Mouse (Mus musculus) stomach, embryonic 16.5 days (tissue): Measurements from ENCODE around the gene Bptf. TPM values are rescaled to one million over a fixed set of nuclear protein-coding genes. Genes with fewer than 3 reads are reported as not detected.

Source experiments
- ATAC-seq: fragments of 200-750 bp; cut with Nextera tagmentation; 2 replicates; pipeline ENCODE4 v1.8.0; 2017; ENCODE audit warnings: moderate number of reproducible peaks, moderate TSS enrichment; ENCODE audit not compliant: insufficient read depth, low FRiP score
- H3K27ac ChIP-seq: fragments of 300-500 bp; sonication (generic); 2 replicates; pipeline ENCODE4 v1.5.1; 2014; ENCODE audit warnings: low read length
- H3K27me3 ChIP-seq: fragments of 300-500 bp; sonication (generic); 2 replicates; pipeline ENCODE4 v1.6.1; 2014; ENCODE audit warnings: low read length, control low read depth, mixed read lengths; ENCODE audit not compliant: control insufficient read depth, insufficient read depth
- H3K36me3 ChIP-seq: fragments of 300-500 bp; sonication (generic); 2 replicates; pipeline ENCODE4 v1.6.1; 2014; ENCODE audit warnings: low read length; ENCODE audit not compliant: control insufficient read depth, insufficient read depth
- H3K4me1 ChIP-seq: fragments of 300-500 bp; sonication (generic); 2 replicates; pipeline ENCODE4 v1.6.1; 2014; ENCODE audit warnings: low read length, control low read depth, mixed read lengths; ENCODE audit not compliant: control insufficient read depth, insufficient read depth
- H3K4me2 ChIP-seq: fragments of 300-500 bp; sonication (generic); 2 replicates; pipeline ENCODE4 v1.6.1; 2014; ENCODE audit warnings: low read depth, low read length, mixed read lengths
- H3K4me3 ChIP-seq: fragments of 300-500 bp; sonication (generic); replicated peaks from 2 replicates; pipeline ENCODE4 v1.5.1; 2014; ENCODE audit warnings: mild to moderate bottlenecking, low read length
- H3K9ac ChIP-seq: fragments of 300-500 bp; sonication (generic); 2 replicates; pipeline ENCODE4 v1.6.1; 2014; ENCODE audit warnings: low read length
- H3K9me3 ChIP-seq: fragments of 300-500 bp; sonication (generic); replicated peaks from 2 replicates; pipeline ENCODE4 v1.6.1; 2016; ENCODE audit warnings: low read length, control low read depth; ENCODE audit not compliant: control insufficient read depth
- WGBS: fragments of 180-500 bp; shearing (Covaris S2); extraction: QIAGEN DNeasy Blood & Tissue Kit; methylation state at CpG from one replicate; pipeline ENCODE4 v1.1.7; 2014; 5-methylcytosine and 5-hydroxymethylcytosine counted together
- polyA plus RNA-seq: library from polyadenylated mRNA; unstranded; fragments of >200 nt; fragmentation: Nextera tagmentation; extraction: Ambion mirVana; gene quantifications from 2 replicates; pipeline ENCODE4 v1.2.1, GENCODE M21; 2015

Gene Bptf
- polyA plus RNA-seq, 1 experiment from 2014 or later = 27.4 TPM

DNA sequence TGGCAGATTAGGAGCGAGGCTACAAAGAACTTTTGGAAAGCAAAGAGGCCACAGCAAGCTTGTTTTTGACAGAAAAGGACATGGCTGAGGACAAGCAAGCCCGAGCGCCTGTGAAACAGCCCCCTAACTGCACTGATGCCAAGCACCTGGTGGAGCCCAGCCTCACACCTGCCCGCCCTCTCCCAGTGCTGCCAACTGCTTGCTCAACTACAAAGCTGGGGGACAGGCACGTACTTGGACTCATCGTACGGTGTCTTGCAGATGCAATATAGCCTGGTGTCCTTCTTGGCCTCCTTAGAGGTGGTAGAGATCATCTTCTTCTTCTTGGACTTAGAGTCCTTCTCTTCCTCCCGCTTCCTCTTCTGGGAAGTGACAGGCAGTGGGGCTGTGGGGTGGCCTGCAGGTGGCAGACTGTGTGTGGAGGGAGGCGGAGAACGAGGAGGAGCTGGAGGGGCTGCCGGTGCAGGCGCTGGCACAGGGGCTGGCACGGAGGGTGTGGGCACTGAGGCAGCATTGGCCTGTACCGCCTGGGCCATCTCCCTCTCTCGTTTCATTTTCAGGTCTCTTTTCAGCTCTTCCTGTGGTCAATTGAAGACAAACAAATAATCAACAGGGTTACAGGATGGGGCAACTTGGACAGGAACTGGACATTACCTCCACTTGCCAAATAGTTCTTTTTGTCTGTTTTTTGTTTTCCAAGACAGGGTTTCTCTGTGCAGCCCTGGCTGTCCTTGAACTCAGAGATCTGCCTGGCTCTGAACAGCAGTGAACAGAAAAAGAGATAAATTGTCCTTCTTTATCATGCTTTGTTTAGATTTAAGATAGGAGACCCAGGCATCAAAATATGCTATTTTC is 84.9 kb downstream of the Bptf start:
- Histone ChIP-seq H3K4me3 (no peak overlapping the region), H3K27ac (no peak overlapping the region), H3K36me3 (0 out of 2 replicates have a peak, but pooled peaks cover 7% of the 10 kb centered on the region), H3K27me3 (no peaks in the 10 kb centered on the region), H3K4me1 (no peaks in the 10 kb centered on the region), H3K9me3 (no peaks in the 10 kb centered on the region), H3K9ac (no peak overlapping the region), H3K4me2 (no peak overlapping the region)
- no peak for ATAC-seq
- 90% methylated on average over 15 of the region's 15 CpGs for WGBS

DNA sequence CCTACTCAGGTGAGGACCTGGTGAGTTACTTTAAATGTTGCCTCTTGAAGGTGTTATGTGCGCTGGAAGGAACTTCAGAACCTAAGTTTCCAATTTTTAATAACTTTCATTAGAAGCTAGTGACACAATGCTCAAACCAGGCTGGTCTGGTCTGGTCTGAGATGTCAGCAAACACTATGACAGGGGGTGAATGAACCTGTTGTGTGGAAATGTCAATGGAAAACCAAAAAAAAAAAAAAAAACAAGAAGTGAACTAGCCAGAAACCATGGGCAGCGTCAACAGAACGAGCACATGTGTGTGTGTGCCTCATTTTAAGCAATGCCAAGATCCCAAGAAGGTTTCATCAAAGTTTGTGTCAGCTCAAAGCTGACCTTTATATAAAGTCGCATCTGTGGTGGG is 86.4 kb downstream of the Bptf start:
- no peaks in the 10 kb centered on the region for H3K9me3 ChIP-seq
- H3K36me3 ChIP-seq = 0 out of 2 replicates have a peak, but pooled peaks cover 7% of the 10 kb centered on the region
- no peak for ATAC-seq

DNA sequence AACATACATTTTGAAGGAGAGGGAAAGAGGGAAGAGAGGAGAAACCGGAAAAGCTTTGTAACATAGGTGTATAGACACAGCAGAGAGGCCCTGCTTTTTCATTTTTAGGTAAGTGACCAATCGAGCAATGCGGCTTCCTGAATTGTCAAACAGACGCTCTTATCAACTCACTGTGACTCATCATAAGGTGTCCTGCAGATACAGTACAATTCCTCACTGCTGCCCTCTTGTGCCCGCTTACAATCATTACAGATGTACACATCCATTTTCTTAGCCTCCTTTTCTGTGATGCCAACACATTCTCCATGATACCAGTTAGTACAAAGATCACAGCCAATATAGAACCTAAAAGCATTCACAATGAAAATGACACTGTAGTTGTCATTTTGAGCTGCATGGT is 87.6 kb downstream of the Bptf start:
- no peak overlapping the region for H3K4me3 ChIP-seq
- no peak overlapping the region for H3K4me2 ChIP-seq
- H3K9me3 ChIP-seq = no peaks in the 10 kb centered on the region
- no peaks in the 10 kb centered on the region for H3K4me1 ChIP-seq
- WGBS = 33% methylated on average over 5 of the region's 5 CpGs
- H3K27ac ChIP-seq = no peak overlapping the region
- H3K36me3 ChIP-seq = peaks cover 14% of the 10 kb centered on the region; the same call in 1 of the 2 replicates
- ATAC-seq = peak; percentile 33; the same call in 1 of the 2 replicates
- no peaks in the 10 kb centered on the region for H3K27me3 ChIP-seq
- no peak overlapping the region for H3K9ac ChIP-seq

More for the DNA sequence above, 86.4 kb downstream of the Bptf start:
- H3K9ac ChIP-seq = no peak overlapping the region
- H3K27ac ChIP-seq = peak overlapping the region; percentile 0; the same call in 1 of the 2 replicates
- H3K4me2 ChIP-seq = no peak overlapping the region
- no peaks in the 10 kb centered on the region for H3K4me1 ChIP-seq
- no peaks in the 10 kb centered on the region for H3K27me3 ChIP-seq
- 81% methylated on average over 4 of the region's 4 CpGs for WGBS
- H3K4me3 ChIP-seq = no peak overlapping the region

DNA sequence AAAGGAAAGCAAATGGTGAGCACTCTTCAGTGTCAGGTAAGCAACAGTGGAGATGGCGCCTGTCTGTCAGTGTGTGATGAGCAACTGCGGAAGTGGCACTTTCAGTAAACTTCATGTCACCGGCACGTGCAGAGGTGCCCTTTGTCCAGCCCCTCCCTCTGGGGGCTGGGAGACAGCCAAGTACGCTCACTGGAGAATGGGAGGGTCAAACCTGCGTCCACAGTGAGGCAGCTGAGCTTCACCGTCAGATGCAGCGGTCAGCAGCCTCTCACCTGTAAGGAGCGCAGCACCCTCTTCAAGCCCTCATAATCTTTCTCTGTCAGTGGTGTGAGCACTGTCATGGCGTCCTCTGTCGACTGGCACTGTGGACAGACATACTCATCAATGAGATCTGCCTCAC is 88.6 kb downstream of the Bptf start:
- H3K4me2 ChIP-seq = no peak overlapping the region
- H3K36me3 ChIP-seq = peaks cover 14% of the 10 kb centered on the region; the same call in 1 of the 2 replicates
- H3K4me1 ChIP-seq = no peaks in the 10 kb centered on the region
- H3K4me3 ChIP-seq = no peak overlapping the region
- H3K27me3 ChIP-seq = no peaks in the 10 kb centered on the region
- ATAC-seq = no peak
- no peak overlapping the region for H3K27ac ChIP-seq
- 88% methylated on average over 11 of the region's 11 CpGs for WGBS
- no peak overlapping the region for H3K9ac ChIP-seq
- no peaks in the 10 kb centered on the region for H3K9me3 ChIP-seq

DNA sequence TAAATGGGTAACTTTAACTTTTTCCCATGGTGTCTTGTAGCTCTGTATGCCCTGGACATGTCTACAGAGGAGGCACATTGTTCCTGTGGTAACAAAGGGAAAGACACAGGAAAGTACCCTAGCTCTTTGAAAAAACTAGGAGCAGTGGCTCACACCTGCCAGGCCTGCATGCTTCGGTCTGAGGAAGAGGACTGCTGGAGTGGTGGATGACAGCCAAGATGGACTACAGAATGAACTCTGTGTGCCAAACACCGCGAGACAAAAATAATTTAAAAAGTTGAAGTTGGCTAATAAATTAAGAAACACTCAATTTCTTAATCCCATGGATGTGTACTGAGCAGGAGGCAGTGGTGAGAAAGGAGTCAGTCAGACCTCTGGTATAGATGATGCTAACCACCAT is 90.5 kb downstream of the Bptf start:
- H3K27ac ChIP-seq = no peak overlapping the region
- no peak overlapping the region for H3K9ac ChIP-seq
- peaks cover 6% of the 10 kb centered on the region; the same call in 1 of the 2 replicates for H3K36me3 ChIP-seq
- H3K4me3 ChIP-seq = no peak overlapping the region
- no peak for ATAC-seq
- 84% methylated on average over 3 of the region's 3 CpGs for WGBS
- H3K27me3 ChIP-seq = no peaks in the 10 kb centered on the region
- no peaks in the 10 kb centered on the region for H3K4me1 ChIP-seq
- H3K9me3 ChIP-seq = no peaks in the 10 kb centered on the region
- H3K4me2 ChIP-seq = no peak overlapping the region

DNA sequence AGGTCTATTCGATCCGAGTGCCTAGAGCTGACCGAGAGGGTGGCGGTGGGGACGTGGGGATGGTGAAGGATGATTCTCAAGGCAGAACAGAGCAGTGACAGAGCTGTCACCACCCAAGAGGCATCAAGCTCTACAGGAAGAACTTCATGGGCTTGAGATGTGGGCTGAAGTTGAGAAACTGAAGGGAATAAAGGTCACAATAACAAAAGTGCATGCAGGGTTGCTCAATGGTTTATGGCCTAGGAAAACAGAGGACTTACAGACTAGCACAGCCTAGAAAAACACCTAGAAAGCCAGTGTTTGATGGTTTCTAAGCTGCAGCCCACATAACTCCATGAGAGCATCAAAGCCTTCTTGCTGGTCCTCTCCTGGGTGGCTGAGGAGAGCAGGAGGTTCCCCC is 92.5 kb downstream of the Bptf start:
- no peak overlapping the region for H3K27ac ChIP-seq
- no peak for ATAC-seq
- H3K4me2 ChIP-seq = no peak overlapping the region
- no peaks in the 10 kb centered on the region for H3K4me1 ChIP-seq
- H3K9ac ChIP-seq = no peak overlapping the region
- H3K27me3 ChIP-seq = no peaks in the 10 kb centered on the region
- 91% methylated on average over 5 of the region's 5 CpGs for WGBS
- peaks cover 6% of the 10 kb centered on the region; the same call in 1 of the 2 replicates for H3K36me3 ChIP-seq
- H3K9me3 ChIP-seq = no peaks in the 10 kb centered on the region
- no peak overlapping the region for H3K4me3 ChIP-seq

DNA sequence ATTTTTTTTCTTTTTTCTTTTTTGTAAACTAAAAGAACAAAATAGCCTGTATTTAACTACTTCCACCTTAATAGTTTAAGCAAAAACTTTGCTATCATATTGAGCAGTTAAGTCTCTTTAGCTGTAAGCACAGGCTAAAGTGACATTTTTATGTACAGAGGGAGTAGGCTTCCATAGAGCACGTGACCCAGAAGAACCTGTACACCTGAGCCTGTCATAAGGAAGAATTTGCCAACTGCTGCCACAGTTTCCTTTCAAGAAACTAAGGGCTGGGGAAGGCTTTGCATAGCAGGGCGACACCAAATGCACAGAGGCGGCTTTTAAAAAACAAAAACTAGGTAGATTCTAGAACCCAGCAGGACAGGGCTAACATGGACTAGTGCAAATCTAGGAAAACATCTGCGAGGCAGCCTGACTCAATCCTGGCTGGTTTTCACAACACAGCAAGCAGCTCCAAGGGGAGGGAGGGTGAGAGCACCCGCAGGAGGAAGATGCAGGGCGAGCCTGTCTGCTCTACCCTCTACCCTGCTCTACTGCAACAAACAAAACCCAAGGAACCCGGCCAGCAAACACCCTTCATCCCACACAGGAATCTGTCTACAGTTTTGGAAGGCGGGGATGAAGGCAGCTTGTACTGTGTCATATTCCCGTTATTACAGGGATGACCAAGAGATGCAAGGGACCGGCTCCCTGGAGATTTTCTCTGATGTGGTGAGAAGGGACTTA is 97.7 kb downstream of the Bptf start:
- no peak overlapping the region for H3K9ac ChIP-seq
- H3K4me3 ChIP-seq = no peak overlapping the region
- no peak overlapping the region for H3K4me2 ChIP-seq
- no peaks in the 10 kb centered on the region for H3K27me3 ChIP-seq
- 0 out of 2 replicates have a peak overlapping the region, but pooled peaks have one; percentile 48 for H3K27ac ChIP-seq
- no peaks in the 10 kb centered on the region for H3K4me1 ChIP-seq
- H3K36me3 ChIP-seq = no peaks in the 10 kb centered on the region
- ATAC-seq = peak; percentile 62; the same call in 1 of the 2 replicates
- WGBS = 78% methylated on average over 10 of the region's 10 CpGs
- H3K9me3 ChIP-seq = no peaks in the 10 kb centered on the region

DNA sequence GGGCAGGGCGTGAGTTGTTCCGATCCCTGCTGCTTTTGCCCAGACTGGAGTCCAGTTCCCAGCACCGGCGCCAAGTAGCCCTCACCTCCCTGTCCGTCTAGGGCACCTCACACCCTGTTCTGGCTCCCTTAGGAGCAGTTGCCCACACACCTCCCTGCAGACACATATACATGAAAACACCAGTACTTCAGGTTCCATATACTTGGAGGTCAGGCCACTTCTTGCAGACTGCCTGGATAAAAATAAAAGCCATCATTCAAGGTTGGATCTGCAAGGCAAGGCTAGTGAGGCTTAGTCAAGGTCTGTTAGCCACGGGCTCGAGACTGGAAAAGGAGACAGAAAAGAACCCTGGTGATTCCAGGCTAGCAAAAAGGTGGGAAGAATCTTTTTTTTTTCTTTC is 100.3 kb downstream of the Bptf start:
- Histone ChIP-seq H3K4me2 (no peak overlapping the region), H3K27me3 (no peaks in the 10 kb centered on the region), H3K27ac (no peak overlapping the region), H3K9ac (no peak overlapping the region), H3K4me3 (no peak overlapping the region), H3K36me3 (no peaks in the 10 kb centered on the region), H3K4me1 (peaks cover 5% of the 10 kb centered on the region; the same call in 1 of the 2 replicates), H3K9me3 (no peaks in the 10 kb centered on the region)
- no peak for ATAC-seq
- WGBS = 54% methylated on average over 7 of the region's 7 CpGs

DNA sequence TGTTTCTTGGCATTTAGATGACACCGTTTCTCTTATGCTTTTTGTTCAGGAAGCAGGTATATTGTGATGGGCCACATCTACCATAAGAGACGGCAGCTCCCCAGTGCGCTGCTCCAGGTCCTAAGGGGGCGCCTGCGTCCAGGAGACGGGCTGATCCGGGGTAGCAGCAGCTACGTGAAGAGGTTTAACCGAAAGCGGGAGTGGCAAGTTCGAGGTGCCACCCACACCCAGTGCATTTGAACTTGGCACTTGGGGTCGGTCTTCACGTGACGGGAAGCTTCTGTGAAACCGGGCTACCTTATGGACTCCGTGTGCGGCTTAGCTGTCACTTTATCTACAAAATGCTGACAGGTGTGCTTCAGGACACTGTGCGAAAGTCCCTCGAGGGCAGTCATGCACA is 102.4 kb downstream of the Bptf start:
- Histone ChIP-seq H3K4me1 (peaks cover 17% of the 10 kb centered on the region), H3K4me3 (no peak overlapping the region), H3K9me3 (no peaks in the 10 kb centered on the region), H3K4me2 (no peak overlapping the region), H3K36me3 (no peaks in the 10 kb centered on the region), H3K27ac (no peak overlapping the region), H3K9ac (no peak overlapping the region), H3K27me3 (no peaks in the 10 kb centered on the region)
- WGBS = 44% methylated on average over 19 of the region's 19 CpGs
- no peak for ATAC-seq
